Mouse (Mus musculus) lung, postnatal 4 days (tissue): Measurements from ENCODE around the gene Pskh1.

ENCODE experiments used
- DNase-seq, 2 experiments: peaks; one replicate each; pipeline ENCODE4 v3.0.0; 2021

Gene Pskh1

GRCm38 (mm10) chr8:105961101-105961500 lies 60.9 kb downstream of the Pskh1 start:
- no peak for DNase-seq

- DNase-seq: no peak
Observed at GRCm38 (mm10) chr8:105961536-105961935, 61.3 kb downstream of the Pskh1 start.

- no peak for DNase-seq
Observed at GRCm38 (mm10) chr8:105964506-105965265, 64.4 kb downstream of the Pskh1 start.

GRCm38 (mm10) chr8:105965266-105965904 lies 65.1 kb downstream of the Pskh1 start:
- peak; percentile 74 to 79 for DNase-seq

- DNase-seq: peak; percentile 90 to 91
Observed at GRCm38 (mm10) chr8:105965905-105966341, 65.7 kb downstream of the Pskh1 start, which contains the start of gene Slc12a4. Gene Slc12a4 (minus strand): TSS chr8:105966097.

GRCm38 (mm10) chr8:105966692-105967311 lies 66.6 kb downstream of the Pskh1 start:
- DNase-seq: peak; percentile 67 to 80

- no peak for DNase-seq
Observed at GRCm38 (mm10) chr8:105969367-105969766, 69.1 kb downstream of the Pskh1 start.

GRCm38 (mm10) chr8:105971019-105971720 lies 70.9 kb downstream of the Pskh1 start:
- no peak for DNase-seq

- no peak for DNase-seq
Observed at GRCm38 (mm10) chr8:105975363-105975762, 75.1 kb downstream of the Pskh1 start.

- DNase-seq: no peak
Observed at GRCm38 (mm10) chr8:105979325-105979724, 79.1 kb downstream of the Pskh1 start, which contains the start of gene Dpep3. Gene Dpep3 (minus strand): TSS chr8:105979429.

GRCm38 (mm10) chr8:105981146-105981545 lies 80.9 kb downstream of the Pskh1 start:
- DNase-seq: no peak
